Mouse (Mus musculus) erythroblast, embryonic 14.5 days (primary cell): ENCODE data around the gene Hist2h2ab.
"Not testable (repeated sequence)": the region's sequence is repeated elsewhere in the genome, so short reads cannot be mapped to it uniquely, and the experiment has no call there.

Source experiments
- GATA1 ChIP-seq: IDR thresholded peaks from 2 replicates; pipeline ENCODE4 v1.6.1; 2012; ENCODE audit warnings: low read length, inconsistent platforms, mixed read lengths
- TAL1 ChIP-seq: IDR thresholded peaks from 3 replicates; pipeline ENCODE4 v1.6.1; 2012; ENCODE audit warnings: low read length, inconsistent platforms, mixed read lengths

DNA sequence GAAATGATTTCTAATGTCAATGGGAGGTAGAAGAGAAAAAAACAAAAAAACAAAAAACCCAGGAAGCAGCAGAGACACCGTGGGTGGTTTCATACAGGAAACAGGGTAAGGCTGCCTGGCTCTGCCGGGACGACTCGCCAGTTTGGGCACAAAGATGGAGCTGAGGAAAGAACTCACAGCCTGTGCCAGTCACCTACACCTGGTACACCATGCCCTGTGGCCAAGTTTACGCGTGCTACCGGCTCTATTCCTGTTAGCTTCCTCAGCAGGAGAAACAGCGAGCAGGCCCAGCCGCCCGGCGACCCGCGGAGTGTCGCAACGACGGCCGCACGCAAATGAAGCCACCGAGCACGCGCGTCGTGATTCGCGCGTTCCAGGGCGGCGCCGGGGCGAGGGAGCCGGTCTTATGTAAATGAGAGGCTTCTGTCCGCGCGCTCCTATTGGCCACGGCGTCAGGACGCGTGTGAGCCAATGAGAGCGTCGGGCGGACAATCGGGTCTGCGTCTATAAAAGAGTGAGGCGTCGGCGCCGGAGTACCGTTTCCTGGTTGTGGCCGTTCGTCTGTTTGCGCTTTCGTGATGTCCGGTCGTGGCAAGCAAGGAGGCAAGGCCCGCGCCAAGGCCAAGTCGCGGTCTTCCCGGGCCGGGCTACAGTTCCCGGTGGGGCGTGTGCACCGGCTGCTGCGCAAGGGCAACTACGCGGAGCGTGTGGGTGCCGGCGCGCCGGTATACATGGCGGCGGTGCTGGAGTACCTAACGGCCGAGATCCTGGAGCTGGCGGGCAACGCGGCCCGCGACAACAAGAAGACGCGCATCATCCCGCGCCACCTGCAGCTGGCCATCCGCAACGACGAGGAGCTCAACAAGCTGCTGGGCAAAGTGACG, 25.6 kb downstream of the Hist2h2ab start, which contains the start of gene Hist2h2aa1:
- not testable (repeated sequence) for TF ChIP-seq GATA1, TAL1
